Mouse (Mus musculus) neural tube, embryonic 14.5 days (tissue): ENCODE measurements around the gene Wdr25. TPM values are rescaled to one million over a fixed set of nuclear protein-coding genes. Genes with fewer than 3 reads are reported as not detected.

Experiments used
- ATAC-seq: fragments of 200-750 bp; cut with Nextera tagmentation; 2 replicates; pipeline ENCODE4 v1.8.0; 2017; ENCODE audit warnings: low read depth, mild to moderate bottlenecking, moderate TSS enrichment, moderate library complexity
- H3K27ac ChIP-seq: fragments of 300-500 bp; sonication (generic); 2 replicates; pipeline ENCODE4 v1.5.1; 2014; ENCODE audit warnings: low read depth, mild to moderate bottlenecking, control low read depth, low read length, moderate library complexity, mixed read lengths
- H3K27me3 ChIP-seq: fragments of 300-500 bp; sonication (generic); 2 replicates; pipeline ENCODE4 v1.6.1; 2014; ENCODE audit warnings: low read length; ENCODE audit not compliant: control insufficient read depth, insufficient read depth
- H3K36me3 ChIP-seq: fragments of 300-500 bp; sonication (generic); 2 replicates; pipeline ENCODE4 v1.6.1; 2014; ENCODE audit warnings: low read length, mixed read lengths; ENCODE audit not compliant: control insufficient read depth, insufficient read depth
- H3K4me1 ChIP-seq: fragments of 300-500 bp; sonication (generic); 2 replicates; pipeline ENCODE4 v1.6.1; 2014; ENCODE audit warnings: low read length; ENCODE audit not compliant: control insufficient read depth, insufficient read depth
- H3K4me2 ChIP-seq: fragments of 300-500 bp; sonication (generic); 2 replicates; pipeline ENCODE4 v1.6.1; 2014; ENCODE audit warnings: mild to moderate bottlenecking, low read depth, low read length, control low read depth
- H3K4me3 ChIP-seq: fragments of 300-500 bp; sonication (generic); 2 replicates; pipeline ENCODE4 v1.5.1; 2014; ENCODE audit warnings: low read depth, low read length, control low read depth, mixed read lengths
- H3K9ac ChIP-seq: fragments of 300-500 bp; sonication (generic); replicated peaks from 2 replicates; pipeline ENCODE4 v1.6.1; 2014; ENCODE audit warnings: low read depth, mild to moderate bottlenecking, control low read depth, low read length, mixed read lengths
- H3K9me3 ChIP-seq: fragments of 300-500 bp; sonication (generic); 2 replicates; pipeline ENCODE4 v1.6.1; 2016; ENCODE audit warnings: low read length; ENCODE audit not compliant: control insufficient read depth
- WGBS: fragments of 180-500 bp; shearing (Covaris S2); extraction: QIAGEN DNeasy Blood & Tissue Kit; methylation state at CpG from one replicate; pipeline ENCODE4 v1.1.7; 2014; 5-methylcytosine and 5-hydroxymethylcytosine counted together
- polyA plus RNA-seq: library from polyadenylated mRNA; unstranded; fragments of >200 nt; fragmentation: Nextera tagmentation; extraction: Ambion mirVana; gene quantifications from 2 replicates; pipeline ENCODE4 v1.2.1, GENCODE M21; 2014

Wdr25 gene
- polyA plus RNA-seq, 1 experiment from 2014 or later: 4.5 TPM

- no peaks in the 10 kb centered on the region for H3K36me3 ChIP-seq
- ATAC-seq: no peak
- H3K4me1 ChIP-seq: peaks cover 60% of the 10 kb centered on the region
- no peak overlapping the region for H3K4me2 ChIP-seq
- H3K27ac ChIP-seq: 0 out of 2 replicates have a peak overlapping the region, but pooled peaks have one; percentile 10
- no peak overlapping the region for H3K9ac ChIP-seq
- WGBS: 32% methylated on average over 9 of the region's 9 CpGs
- no peaks in the 10 kb centered on the region for H3K27me3 ChIP-seq
- no peak overlapping the region for H3K4me3 ChIP-seq
- H3K9me3 ChIP-seq: no peaks in the 10 kb centered on the region
Measured at GRCm38 (mm10) chr12:108917509-108917908, 24.1 kb downstream of the Wdr25 start.

- no peaks in the 10 kb centered on the region for H3K27me3 ChIP-seq
- H3K4me3 ChIP-seq: no peak overlapping the region
- no peak for ATAC-seq
- peaks cover 49% of the 10 kb centered on the region for H3K4me1 ChIP-seq
- no peak overlapping the region for H3K27ac ChIP-seq
- 34% methylated on average over 4 of the region's 4 CpGs for WGBS
- no peaks in the 10 kb centered on the region for H3K9me3 ChIP-seq
- no peak overlapping the region for H3K4me2 ChIP-seq
- no peak overlapping the region for H3K9ac ChIP-seq
- H3K36me3 ChIP-seq: no peaks in the 10 kb centered on the region
Measured at GRCm38 (mm10) chr12:108918753-108919152, 25.3 kb downstream of the Wdr25 start.

- Histone ChIP-seq H3K27me3 (no peaks in the 10 kb centered on the region), H3K9me3 (no peaks in the 10 kb centered on the region), H3K36me3 (no peaks in the 10 kb centered on the region), H3K9ac (no peak overlapping the region), H3K4me2 (no peak overlapping the region), H3K4me3 (no peak overlapping the region), H3K27ac (0 out of 2 replicates have a peak overlapping the region, but pooled peaks have one; percentile 5), H3K4me1 (peaks cover 10% of the 10 kb centered on the region; the same call in 1 of the 2 replicates)
- 35% methylated on average over 9 of the region's 11 CpGs for WGBS
- no peak for ATAC-seq
Measured at GRCm38 (mm10) chr12:108926606-108927111, 33.2 kb downstream of the Wdr25 start.

- ATAC-seq: no peak
- no peak overlapping the region for H3K27ac ChIP-seq
- 76% methylated on average over 2 of the region's 2 CpGs for WGBS
- no peak overlapping the region for H3K9ac ChIP-seq
- no peaks in the 10 kb centered on the region for H3K27me3 ChIP-seq
- H3K4me1 ChIP-seq: peaks cover 12% of the 10 kb centered on the region; the same call in 1 of the 2 replicates
- no peaks in the 10 kb centered on the region for H3K36me3 ChIP-seq
- H3K9me3 ChIP-seq: no peaks in the 10 kb centered on the region
- H3K4me3 ChIP-seq: no peak overlapping the region
- no peak overlapping the region for H3K4me2 ChIP-seq
Measured at GRCm38 (mm10) chr12:108928249-108928648, 34.8 kb downstream of the Wdr25 start.

- Histone ChIP-seq H3K9me3 (no peaks in the 10 kb centered on the region), H3K4me3 (no peak overlapping the region), H3K27me3 (no peaks in the 10 kb centered on the region), H3K4me2 (no peak overlapping the region), H3K27ac (no peak overlapping the region), H3K4me1 (peaks cover 12% of the 10 kb centered on the region; the same call in 1 of the 2 replicates), H3K36me3 (no peaks in the 10 kb centered on the region), H3K9ac (no peak overlapping the region)
- no peak for ATAC-seq
- 70% methylated on average over 3 of the region's 3 CpGs for WGBS
Measured at GRCm38 (mm10) chr12:108929475-108929874, 36.0 kb downstream of the Wdr25 start.

GRCm38 (mm10) chr12:108931341-108932053 lies 38.1 kb downstream of the Wdr25 start:
- no peak overlapping the region for H3K4me2 ChIP-seq
- H3K9me3 ChIP-seq: no peaks in the 10 kb centered on the region
- no peak overlapping the region for H3K27ac ChIP-seq
- peaks cover 7% of the 10 kb centered on the region; the same call in 1 of the 2 replicates for H3K4me1 ChIP-seq
- no peak overlapping the region for H3K4me3 ChIP-seq
- no peaks in the 10 kb centered on the region for H3K27me3 ChIP-seq
- no peak overlapping the region for H3K9ac ChIP-seq
- no peaks in the 10 kb centered on the region for H3K36me3 ChIP-seq
- WGBS: 69% methylated on average over 7 of the region's 7 CpGs
- no peak for ATAC-seq

- no peak for ATAC-seq
- H3K4me1 ChIP-seq: 0 out of 2 replicates have a peak, but pooled peaks cover 7% of the 10 kb centered on the region
Measured at GRCm38 (mm10) chr12:108932113-108932512, 38.7 kb downstream of the Wdr25 start.

GRCm38 (mm10) chr12:108934231-108934630 lies 40.8 kb downstream of the Wdr25 start:
- H3K27me3 ChIP-seq: no peaks in the 10 kb centered on the region
- no peak overlapping the region for H3K9ac ChIP-seq
- H3K4me3 ChIP-seq: no peak overlapping the region
- no peak overlapping the region for H3K27ac ChIP-seq
- 0 out of 2 replicates have a peak, but pooled peaks cover 4% of the 10 kb centered on the region for H3K4me1 ChIP-seq
- no peaks in the 10 kb centered on the region for H3K36me3 ChIP-seq
- WGBS: 68% methylated on average over 6 of the region's 6 CpGs
- no peak overlapping the region for H3K4me2 ChIP-seq
- H3K9me3 ChIP-seq: no peaks in the 10 kb centered on the region
- ATAC-seq: no peak

More at GRCm38 (mm10) chr12:108932113-108932512, 38.7 kb downstream of the Wdr25 start:
- H3K4me2 ChIP-seq: no peak overlapping the region
- no peaks in the 10 kb centered on the region for H3K27me3 ChIP-seq
- 11% methylated on average over 2 of the region's 3 CpGs for WGBS
- H3K9ac ChIP-seq: no peak overlapping the region
- H3K9me3 ChIP-seq: no peaks in the 10 kb centered on the region
- no peak overlapping the region for H3K27ac ChIP-seq
- no peaks in the 10 kb centered on the region for H3K36me3 ChIP-seq
- H3K4me3 ChIP-seq: no peak overlapping the region

GRCm38 (mm10) chr12:108936834-108937233 lies 43.4 kb downstream of the Wdr25 start:
- H3K9ac ChIP-seq: no peak overlapping the region
- WGBS: 60% methylated on average over 6 of the region's 6 CpGs
- no peak for ATAC-seq
- H3K27me3 ChIP-seq: no peaks in the 10 kb centered on the region
- no peak overlapping the region for H3K4me2 ChIP-seq
- H3K27ac ChIP-seq: no peak overlapping the region
- H3K4me3 ChIP-seq: no peak overlapping the region
- H3K4me1 ChIP-seq: 0 out of 2 replicates have a peak, but pooled peaks cover under 1% of the 10 kb centered on the region
- no peaks in the 10 kb centered on the region for H3K9me3 ChIP-seq
- H3K36me3 ChIP-seq: no peaks in the 10 kb centered on the region
